Mouse (Mus musculus) limb, embryonic 12.5 days (tissue): Measurements from ENCODE around the gene Cela3b. TPM values are rescaled to one million over a fixed set of nuclear protein-coding genes. Genes with fewer than 3 reads are reported as not detected.

Experiments
- ATAC-seq: fragments of 200-750 bp; cut with Nextera tagmentation; 2 replicates; pipeline ENCODE4 v1.8.0; 2017; ENCODE audit warnings: low read depth, moderate TSS enrichment; ENCODE audit not compliant: insufficient number of reproducible peaks, insufficient read depth, low FRiP score, low TSS enrichment
- H3K27ac ChIP-seq: fragments of 300-500 bp; sonication (generic); 2 replicates; pipeline ENCODE4 v1.5.1; 2016; ENCODE audit warnings: mild to moderate bottlenecking, moderate library complexity
- H3K27me3 ChIP-seq: fragments of 300-500 bp; sonication (generic); 2 replicates; pipeline ENCODE4 v1.6.1; 2016; ENCODE audit warnings: mild to moderate bottlenecking, moderate library complexity
- H3K36me3 ChIP-seq: fragments of 300-500 bp; sonication (generic); 2 replicates; pipeline ENCODE4 v1.6.1; 2016; ENCODE audit warnings: mild to moderate bottlenecking, moderate library complexity
- H3K4me1 ChIP-seq: fragments of 300-500 bp; sonication (generic); replicated peaks from 2 replicates; pipeline ENCODE4 v1.6.1; 2016
- H3K4me2 ChIP-seq: fragments of 300-500 bp; sonication (generic); 2 replicates; pipeline ENCODE4 v1.6.1; 2016; ENCODE audit warnings: mild to moderate bottlenecking, moderate library complexity
- H3K4me3 ChIP-seq: fragments of 300-500 bp; sonication (generic); replicated peaks from 2 replicates; pipeline ENCODE4 v1.5.1; 2016; ENCODE audit warnings: mild to moderate bottlenecking
- H3K9ac ChIP-seq: fragments of 300-500 bp; sonication (generic); replicated peaks from 2 replicates; pipeline ENCODE4 v1.6.1; 2016; ENCODE audit warnings: mild to moderate bottlenecking, moderate library complexity
- H3K9me3 ChIP-seq: fragments of 300-500 bp; sonication (generic); 2 replicates; pipeline ENCODE4 v1.6.1; 2016; ENCODE audit warnings: mild to moderate bottlenecking, moderate library complexity
- WGBS: fragments of 180-500 bp; shearing (Covaris S2); methylation state at CpG from one replicate; pipeline ENCODE4 v1.1.7; 2016; 5-methylcytosine and 5-hydroxymethylcytosine counted together
- polyA plus RNA-seq: library from polyadenylated mRNA; unstranded; fragments of >200 nt; fragmentation: Nextera tagmentation; extraction: Ambion mirVana; gene quantifications from 2 replicates; pipeline ENCODE4 v1.2.1, GENCODE M21; 2016

Gene Cela3b
- not detected in 2 replicates for polyA plus RNA-seq

DNA sequence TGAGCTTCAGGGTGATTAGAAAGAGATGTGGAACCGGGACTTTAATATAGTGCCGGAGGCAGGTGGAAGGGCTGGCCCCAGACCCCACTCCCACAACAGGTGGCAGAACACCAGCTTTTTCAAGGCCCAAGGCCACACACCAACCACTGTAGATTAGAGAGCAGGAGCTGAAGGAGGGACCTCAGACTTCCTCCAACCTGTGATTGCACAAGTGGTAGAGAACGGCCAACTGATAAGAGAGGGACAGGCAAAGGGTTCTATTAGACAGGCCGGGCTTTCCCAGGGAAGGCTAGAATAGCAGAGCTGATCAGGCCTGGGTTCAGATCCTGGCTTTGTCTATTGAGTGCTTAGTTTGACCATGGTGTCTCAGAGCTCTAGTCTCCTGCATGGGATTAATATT lies at the start of gene Cela3b:
Gene Cela3b, minus strand, starts transcription at position 39 of the 400 bp plus-strand sequence.
- Histone ChIP-seq H3K36me3 (no peaks in the 10 kb centered on the region), H3K9ac (no peak within 1 kb of the TSS), H3K27ac (no peak within 1 kb of the TSS), H3K9me3 (no peaks in the 10 kb centered on the region), H3K4me2 (no peak within 1 kb of the TSS), H3K27me3 (no peaks in the 10 kb centered on the region), H3K4me3 (no peak within 1 kb of the TSS), H3K4me1 (no peaks in the 10 kb centered on the region)
- 85% methylated on average over 4 of the region's 4 CpGs for WGBS
- no peak for ATAC-seq

DNA sequence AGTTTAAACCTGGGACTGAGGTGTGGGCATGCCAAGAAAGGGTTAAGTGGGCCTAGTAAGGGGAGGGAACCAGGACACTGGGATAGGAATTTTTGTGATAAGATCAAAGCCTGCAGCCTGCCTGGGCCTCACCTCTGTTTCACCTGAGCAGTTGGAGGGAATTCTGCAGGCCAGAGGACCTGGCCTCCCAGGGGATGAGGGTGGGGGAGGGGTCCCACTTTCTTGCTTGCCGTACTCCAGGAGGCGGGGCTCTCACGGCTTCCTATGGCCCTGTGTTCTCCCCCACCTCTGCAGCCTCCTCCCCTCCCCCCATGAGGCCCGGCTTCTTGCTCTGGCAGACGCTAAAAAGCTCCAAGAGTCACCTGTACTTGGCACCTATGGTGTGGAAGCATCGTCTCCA lies 49.4 kb upstream of the Cela3b start:
- H3K9me3 ChIP-seq, result no peaks in the 10 kb centered on the region
- H3K4me1 ChIP-seq, result peaks cover 84% of the 10 kb centered on the region
- no peaks in the 10 kb centered on the region for H3K36me3 ChIP-seq
- H3K27ac ChIP-seq, result peak overlapping the region; percentile 80
- no peak overlapping the region for H3K4me3 ChIP-seq
- no peak overlapping the region; the same call in 1 of the 2 replicates for H3K9ac ChIP-seq
- 3% methylated on average over 6 of the region's 6 CpGs for WGBS
- ATAC-seq, result no peak
- H3K4me2 ChIP-seq, result peak overlapping the region; percentile 42
- no peaks in the 10 kb centered on the region for H3K27me3 ChIP-seq

- ATAC-seq, result no peak
- Histone ChIP-seq H3K4me3 (no peak overlapping the region), H3K27me3 (no peaks in the 10 kb centered on the region), H3K4me2 (no peak overlapping the region), H3K36me3 (no peaks in the 10 kb centered on the region), H3K9me3 (no peaks in the 10 kb centered on the region), H3K27ac (peak overlapping the region; percentile 57; the same call in 1 of the 2 replicates), H3K9ac (no peak overlapping the region), H3K4me1 (peaks cover 86% of the 10 kb centered on the region)
- WGBS, result 80% methylated on average over 5 of the region's 5 CpGs
Observed at GRCm38 (mm10) chr4:137478306-137478705, 48.0 kb upstream of the Cela3b start.

GRCm38 (mm10) chr4:137477611-137478010 lies 47.3 kb upstream of the Cela3b start:
- 60% methylated on average over 6 of the region's 6 CpGs for WGBS
- ATAC-seq, result no peak

DNA sequence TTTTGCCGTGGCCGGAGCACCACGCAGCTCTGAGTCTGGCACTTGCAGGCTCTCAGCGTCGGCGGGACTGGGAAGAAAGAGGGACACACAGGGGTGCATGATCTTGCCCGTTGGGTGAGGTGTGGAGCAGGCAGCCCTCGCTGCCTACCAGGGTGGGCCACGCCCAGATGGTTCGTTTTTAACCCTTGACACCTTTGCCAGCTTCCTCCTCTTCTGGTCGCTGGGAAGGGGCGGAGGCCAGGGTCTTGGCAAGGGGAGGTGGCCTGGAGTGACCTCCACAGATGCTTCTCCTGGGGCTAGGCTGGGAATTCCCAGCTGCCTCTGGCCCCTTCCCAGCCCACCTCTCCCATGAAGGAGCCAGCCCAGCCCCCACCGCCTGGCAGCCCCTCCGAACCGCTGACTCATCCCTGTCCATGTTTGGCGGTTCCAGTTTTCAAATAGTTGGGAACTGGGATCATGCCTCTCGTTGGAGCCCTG lies 46.5 kb upstream of the Cela3b start:
- H3K9ac ChIP-seq, result peak overlapping the region; percentile 0; the same call in 1 of the 2 replicates
- peaks cover 82% of the 10 kb centered on the region for H3K4me1 ChIP-seq
- H3K4me2 ChIP-seq, result peak overlapping the region; percentile 38
- H3K36me3 ChIP-seq, result no peaks in the 10 kb centered on the region
- WGBS, result 9% methylated on average over 17 of the region's 17 CpGs
- H3K27me3 ChIP-seq, result no peaks in the 10 kb centered on the region
- peak overlapping the region; percentile 3; the same call in 1 of the 2 replicates for H3K4me3 ChIP-seq
- H3K27ac ChIP-seq, result peak overlapping the region; percentile 59; the same call in 1 of the 2 replicates
- no peak for ATAC-seq
- no peaks in the 10 kb centered on the region for H3K9me3 ChIP-seq

More at GRCm38 (mm10) chr4:137477611-137478010, 47.3 kb upstream of the Cela3b start:
- no peak overlapping the region; the same call in 1 of the 2 replicates for H3K9ac ChIP-seq
- peaks cover 90% of the 10 kb centered on the region for H3K4me1 ChIP-seq
- H3K4me2 ChIP-seq, result no peak overlapping the region; the same call in 1 of the 2 replicates
- peak overlapping the region; percentile 5; the same call in 1 of the 2 replicates for H3K27ac ChIP-seq
- no peaks in the 10 kb centered on the region for H3K27me3 ChIP-seq
- no peaks in the 10 kb centered on the region for H3K9me3 ChIP-seq
- no peak overlapping the region for H3K4me3 ChIP-seq
- H3K36me3 ChIP-seq, result no peaks in the 10 kb centered on the region

- Histone ChIP-seq H3K4me2 (peak overlapping the region; percentile 38), H3K9ac (peak overlapping the region; percentile 0; the same call in 1 of the 2 replicates), H3K4me1 (peaks cover 80% of the 10 kb centered on the region), H3K36me3 (no peaks in the 10 kb centered on the region), H3K9me3 (no peaks in the 10 kb centered on the region), H3K27me3 (no peaks in the 10 kb centered on the region), H3K27ac (peak overlapping the region; percentile 59), H3K4me3 (peak overlapping the region; percentile 3; the same call in 1 of the 2 replicates)
- ATAC-seq, result no peak
- 19% methylated on average over 10 of the region's 10 CpGs for WGBS
Observed at GRCm38 (mm10) chr4:137476065-137476760, 45.9 kb upstream of the Cela3b start.

DNA sequence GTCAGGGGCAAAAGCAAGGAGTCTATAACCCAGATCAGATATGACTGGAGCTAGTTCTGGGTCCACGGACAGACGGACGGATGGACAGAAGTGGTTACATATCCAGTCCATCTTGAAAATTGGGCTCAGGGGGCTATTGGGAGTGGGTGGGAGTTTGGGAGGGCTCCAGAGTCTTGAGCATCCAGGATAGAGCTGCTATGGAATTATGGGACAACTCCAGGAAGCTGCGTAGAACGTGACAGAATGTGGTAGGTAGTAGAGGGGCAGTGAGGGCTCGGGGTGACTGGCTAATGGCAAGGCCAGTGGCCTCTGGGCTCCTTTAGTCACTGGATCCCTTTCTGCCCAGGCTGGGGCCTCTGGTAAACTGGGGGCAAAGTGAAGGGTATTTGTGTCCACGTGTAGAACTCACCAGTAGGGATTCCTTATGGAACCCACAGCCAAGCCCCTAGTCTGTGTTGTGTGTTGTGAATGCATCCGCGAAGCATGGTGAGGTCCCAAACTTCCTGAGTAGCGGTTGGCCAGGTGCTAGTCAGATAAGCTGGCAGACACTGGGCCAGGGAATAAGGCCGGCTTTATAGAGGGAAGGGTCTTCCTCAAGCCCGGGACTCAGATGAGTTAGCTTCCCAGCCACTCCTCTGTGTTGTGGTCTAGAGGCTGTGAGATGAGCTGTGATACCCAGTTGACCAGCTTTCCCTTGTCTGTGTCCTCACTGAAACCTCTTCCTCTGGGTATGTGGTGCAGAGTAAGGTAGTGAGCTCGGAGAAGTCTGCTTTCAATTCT lies 45.1 kb upstream of the Cela3b start:
- Histone ChIP-seq H3K4me3 (no peak overlapping the region), H3K4me1 (peaks cover 80% of the 10 kb centered on the region), H3K27me3 (no peaks in the 10 kb centered on the region), H3K9me3 (no peaks in the 10 kb centered on the region), H3K4me2 (peak overlapping the region; percentile 38), H3K36me3 (no peaks in the 10 kb centered on the region), H3K9ac (no peak overlapping the region), H3K27ac (no peak overlapping the region)
- no peak for ATAC-seq
- 80% methylated on average over 13 of the region's 13 CpGs for WGBS

- Histone ChIP-seq H3K27me3 (no peaks in the 10 kb centered on the region), H3K4me1 (peaks cover 80% of the 10 kb centered on the region), H3K4me2 (no peak overlapping the region), H3K4me3 (no peak overlapping the region), H3K27ac (no peak overlapping the region), H3K9me3 (no peaks in the 10 kb centered on the region), H3K36me3 (no peaks in the 10 kb centered on the region), H3K9ac (no peak overlapping the region)
- ATAC-seq, result no peak
- 92% methylated on average over 7 of the region's 7 CpGs for WGBS
Observed at GRCm38 (mm10) chr4:137474694-137475093, 44.4 kb upstream of the Cela3b start.

GRCm38 (mm10) chr4:137473701-137474388 lies 43.5 kb upstream of the Cela3b start:
- no peak overlapping the region for H3K4me3 ChIP-seq
- WGBS, result 58% methylated on average over 18 of the region's 18 CpGs

DNA sequence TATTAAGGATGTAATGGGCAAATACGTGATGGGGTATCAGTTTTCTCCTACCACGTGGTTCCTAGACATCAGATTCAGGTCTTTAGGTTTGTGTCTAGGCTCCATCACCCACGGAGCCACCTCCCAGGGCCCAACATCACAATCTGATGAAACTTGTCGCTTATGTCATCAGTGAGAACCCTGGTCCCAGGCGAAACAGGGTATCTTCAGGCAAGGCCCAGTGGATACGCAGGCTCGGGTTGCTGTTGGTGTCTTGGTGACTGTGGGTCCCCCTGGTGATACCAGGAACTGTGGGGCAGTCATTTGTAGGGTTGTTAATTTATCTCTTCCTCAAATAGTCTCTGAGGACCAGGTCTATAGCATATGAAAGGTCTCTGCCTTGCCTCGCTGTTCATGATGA lies 42.9 kb upstream of the Cela3b start:
- WGBS, result 87% methylated on average over 8 of the region's 8 CpGs
- ATAC-seq, result no peak
- peak overlapping the region; percentile 68; the same call in 1 of the 2 replicates for H3K27ac ChIP-seq

More at GRCm38 (mm10) chr4:137473701-137474388, 43.5 kb upstream of the Cela3b start:
- Histone ChIP-seq H3K4me1 (peaks cover 80% of the 10 kb centered on the region), H3K27me3 (no peaks in the 10 kb centered on the region), H3K36me3 (no peaks in the 10 kb centered on the region), H3K9ac (no peak overlapping the region; the same call in 1 of the 2 replicates), H3K4me2 (peak overlapping the region; percentile 10), H3K27ac (peak overlapping the region; percentile 68), H3K9me3 (no peaks in the 10 kb centered on the region)
- ATAC-seq, result no peak

More for the DNA sequence above, 42.9 kb upstream of the Cela3b start:
- Histone ChIP-seq H3K9ac (no peak overlapping the region), H3K27me3 (no peaks in the 10 kb centered on the region), H3K9me3 (no peaks in the 10 kb centered on the region), H3K4me3 (no peak overlapping the region), H3K36me3 (no peaks in the 10 kb centered on the region), H3K4me2 (peak overlapping the region; percentile 10; the same call in 1 of the 2 replicates), H3K4me1 (peaks cover 75% of the 10 kb centered on the region)
